In the genomic region with DNA sequence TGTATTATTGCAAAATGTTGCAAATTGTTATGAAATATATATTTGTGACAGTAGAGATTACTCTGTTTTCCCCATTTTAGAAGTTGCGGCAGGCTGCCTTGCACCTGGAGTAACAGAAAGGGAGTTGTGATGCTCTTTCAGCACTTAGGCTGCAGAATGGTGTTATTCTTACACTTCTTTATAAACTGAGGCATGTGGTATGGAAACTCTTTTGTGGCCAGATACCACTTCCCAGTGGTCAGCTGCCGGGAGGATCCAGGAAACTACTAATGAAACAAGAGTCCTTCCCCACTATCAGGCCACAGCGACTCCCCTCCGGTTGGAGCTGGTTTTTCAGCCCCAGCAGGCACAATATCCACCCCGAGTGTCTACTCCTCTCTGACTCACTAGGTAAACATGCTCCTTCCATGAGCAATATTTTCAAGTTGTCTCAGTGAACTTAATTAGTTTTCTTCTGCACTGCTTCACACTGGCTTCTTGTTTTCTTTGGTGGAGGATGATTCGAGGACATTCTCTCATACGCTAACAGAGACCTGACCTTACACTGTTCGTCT, we compare ENCODE assay signal across 13 mouse cellular contexts. TPM values are rescaled to one million over a fixed set of nuclear protein-coding genes. Genes with fewer than 3 reads are reported as not detected.
DNase-seq lines count a peak whose midpoint lies in the region; ATAC-seq and TF ChIP-seq lines count a peak whose summit lies in the region.
"Had no signal": no experiment of that assay in that cellular context is flagged by ENCODE, and none has a peak within 500 bp of the region (broad histone marks: within the 10 kb centered on the region; RNA-seq: fewer than 3 reads in every experiment).

No protein-coding gene starts in this region.

- no peak overlapping the region for H3K27ac ChIP-seq in kidney, embryonic 14.5 days (ENCODE audit: low read depth, low read length)
- peak overlapping the region; percentile 85 for H3K27ac ChIP-seq in embryonic fibroblast, embryonic 13.5 days (ENCODE audit: insufficient read depth, low read length)
- H3K27ac ChIP-seq in stomach, postnatal 0 days (replicated peaks) = 0 out of 2 replicates have a peak overlapping the region, but pooled peaks have one; percentile 18
- H3K27ac ChIP-seq in forebrain, embryonic 13.5 days = no peak overlapping the region
- H3K27ac ChIP-seq: hindbrain, embryonic 12.5 days; left cerebral cortex, adult 2 months; liver, embryonic 14.5 days had no signal

- H3K27me3 ChIP-seq in kidney, embryonic 14.5 days (ENCODE audit: control insufficient read depth, insufficient read depth, low read length) = no peaks in the 10 kb centered on the region
- H3K27me3 ChIP-seq in stomach, postnatal 0 days (ENCODE audit: control insufficient read depth, insufficient read depth, low read length) = no peaks in the 10 kb centered on the region
- H3K27me3 ChIP-seq in forebrain, embryonic 13.5 days = no peaks in the 10 kb centered on the region
- H3K27me3 ChIP-seq: hindbrain, embryonic 12.5 days had no signal

- no peak for TF ChIP-seq CTCF in embryonic fibroblast, embryonic 13.5 days (IDR thresholded peaks at IDR 0.05; ENCODE audit: borderline replicate concordance, insufficient read depth, low read length)
- peak; percentile 24; the same call in 1 of the 2 replicates for TF ChIP-seq CTCF in stomach, postnatal 0 days (IDR thresholded peaks at IDR 0.05; ENCODE audit: low read depth)

- TF ChIP-seq EP300 in stomach, postnatal 0 days (optimal IDR thresholded peaks at IDR 0.05) = no peak

- H3K9me3 ChIP-seq in kidney, embryonic 14.5 days (ENCODE audit: control insufficient read depth, low read length) = no peaks in the 10 kb centered on the region
- H3K9me3 ChIP-seq in stomach, postnatal 0 days (ENCODE audit: control insufficient read depth, low read length) = no peaks in the 10 kb centered on the region
- H3K9me3 ChIP-seq in forebrain, embryonic 13.5 days (replicated peaks) = no peaks in the 10 kb centered on the region
- H3K9me3 ChIP-seq: hindbrain, embryonic 12.5 days had no signal

- H3K4me2 ChIP-seq in kidney, embryonic 14.5 days (replicated peaks; ENCODE audit: low read depth, low read length) = no peak overlapping the region
- H3K4me2 ChIP-seq in stomach, postnatal 0 days (replicated peaks; ENCODE audit: low read depth) = no peak overlapping the region
- no peak overlapping the region for H3K4me2 ChIP-seq in forebrain, embryonic 13.5 days
- H3K4me2 ChIP-seq: hindbrain, embryonic 12.5 days had no signal

- DNase-seq in kidney, adult 8-10 months = no peak
- peak; percentile 43 to 60 for DNase-seq in kidney, postnatal 4 days
- peak; percentile 76 for DNase-seq in stomach, postnatal 0 days (ENCODE audit: low spot score)
- DNase-seq in thymus, postnatal 10 days (ENCODE audit: low spot score in 2 of 2) = no peak
- no peak for DNase-seq in c-Kit-positive CD71-positive TER-119-positive erythroid progenitor cells, embryonic 14.5 days (ENCODE audit: low spot score)
- DNase-seq: right cerebral cortex, postnatal 14 days; thymus, postnatal 14 days had no signal

- no peak for TF ChIP-seq POLR2A in embryonic fibroblast, embryonic 13.5 days (IDR thresholded peaks at IDR 0.05; ENCODE audit: low read depth, low read length)

- peak; percentile 96 for ATAC-seq in kidney, embryonic 14.5 days (ENCODE audit: low FRiP score, low TSS enrichment)
- ATAC-seq in stomach, postnatal 0 days (ENCODE audit: low FRiP score, low TSS enrichment) = peak; percentile 98
- ATAC-seq in forebrain, embryonic 13.5 days = no peak

- H3K4me1 ChIP-seq in kidney, embryonic 14.5 days (ENCODE audit: control insufficient read depth, insufficient read depth, low read length) = no peaks in the 10 kb centered on the region; the same call in 1 of the 2 replicates
- H3K4me1 ChIP-seq in embryonic fibroblast, embryonic 13.5 days (ENCODE audit: control insufficient read depth, insufficient read depth, low read length) = peaks cover 10% of the 10 kb centered on the region
- no peaks in the 10 kb centered on the region for H3K4me1 ChIP-seq in stomach, postnatal 0 days (replicated peaks; ENCODE audit: control insufficient read depth, insufficient read depth)
- 0 out of 2 replicates have a peak, but pooled peaks cover 4% of the 10 kb centered on the region for H3K4me1 ChIP-seq in forebrain, embryonic 13.5 days
- H3K4me1 ChIP-seq: hindbrain, embryonic 12.5 days had no signal

- peaks cover 20% of the 10 kb centered on the region; the same call in 1 of the 2 replicates for H3K36me3 ChIP-seq in kidney, embryonic 14.5 days (ENCODE audit: control insufficient read depth, insufficient read depth, low read length)
- no peaks in the 10 kb centered on the region for H3K36me3 ChIP-seq in stomach, postnatal 0 days (ENCODE audit: control insufficient read depth, insufficient read depth, low read length)
- H3K36me3 ChIP-seq in forebrain, embryonic 13.5 days (ENCODE audit: poor library complexity, severe bottlenecking) = peaks cover 60% of the 10 kb centered on the region

- WGBS in kidney, embryonic 14.5 days = 18% methylated on average over 8 of the region's 8 CpGs
- WGBS in stomach, postnatal 0 days = 42% methylated on average over 8 of the region's 8 CpGs
- WGBS in forebrain, embryonic 13.5 days = 81% methylated on average over 8 of the region's 8 CpGs

- no peak overlapping the region for H3K9ac ChIP-seq in kidney, embryonic 14.5 days (ENCODE audit: low read depth, low read length)
- no peak overlapping the region for H3K9ac ChIP-seq in stomach, postnatal 0 days (ENCODE audit: low read length)
- no peak overlapping the region for H3K9ac ChIP-seq in forebrain, embryonic 13.5 days
- H3K9ac ChIP-seq: hindbrain, embryonic 12.5 days; liver, embryonic 14.5 days had no signal

- H3K4me3 ChIP-seq in kidney, embryonic 14.5 days (ENCODE audit: low read length) = no peak overlapping the region
- H3K4me3 ChIP-seq in embryonic fibroblast, embryonic 13.5 days (ENCODE audit: insufficient read depth, low read length) = no peak overlapping the region
- no peak overlapping the region for H3K4me3 ChIP-seq in stomach, postnatal 0 days (ENCODE audit: low read depth, low read length)
- no peak overlapping the region for H3K4me3 ChIP-seq in forebrain, embryonic 13.5 days
- H3K4me3 ChIP-seq: hindbrain, embryonic 12.5 days; left cerebral cortex, adult 2 months had no signal

RNA-seq across cellular contexts. Expression of a gene that starts 46.4 kb away (rescaled TPM):
- 3.6 and 6.2 TPM in 2 replicates for polyA plus RNA-seq in kidney, embryonic 14.5 days (2014; fragmentation: Nextera tagmentation; extraction: Ambion mirVana)
- 28.4 and 79.8 TPM in 2 replicates for polyA plus RNA-seq in embryonic fibroblast, embryonic 13.5 days (2011; ENCODE audit: insufficient read length, low read depth, missing spikeins)
- 2.5 and 2.7 TPM in 2 replicates for polyA plus RNA-seq in stomach, postnatal 0 days (2015; fragmentation: Nextera tagmentation; extraction: Ambion mirVana)
- polyA plus RNA-seq in forebrain, embryonic 13.5 days (2015; fragmentation: Nextera tagmentation; extraction: Ambion mirVana) = 20.7 and 22.1 TPM in 2 replicates

RNA-seq across cellular contexts. Expression of a gene that starts 50.7 kb away (rescaled TPM):
- polyA plus RNA-seq in kidney, embryonic 14.5 days (2014; fragmentation: Nextera tagmentation; extraction: Ambion mirVana) = not detected in 2 replicates
- not detected in 2 replicates for polyA plus RNA-seq in embryonic fibroblast, embryonic 13.5 days (2011; ENCODE audit: insufficient read length, low read depth, missing spikeins)
- not detected in 2 replicates for polyA plus RNA-seq in stomach, postnatal 0 days (2015; fragmentation: Nextera tagmentation; extraction: Ambion mirVana)
- polyA plus RNA-seq in forebrain, embryonic 13.5 days (2015; fragmentation: Nextera tagmentation; extraction: Ambion mirVana) = not detected in 2 replicates
- polyA plus RNA-seq: hindbrain, embryonic 12.5 days; liver, embryonic 14.5 days had no signal

Comparison
In these comparisons a context has a peak if more than half of its experiments do, and no peak if none do; other contexts are left out.
1. DNase-seq: peak in kidney, postnatal 4 days (2 of 2) and stomach, postnatal 0 days (single experiment); none in kidney, adult 8-10 months (0 of 2), thymus, postnatal 10 days (0 of 2) and c-Kit-positive CD71-positive TER-119-positive erythroid progenitor cells, embryonic 14.5 days (single experiment).
2. H3K27ac ChIP-seq: peak in embryonic fibroblast, embryonic 13.5 days (single experiment) and stomach, postnatal 0 days (single experiment); none in kidney, embryonic 14.5 days (single experiment) and forebrain, embryonic 13.5 days (single experiment).